Mouse (Mus musculus): ENCODE results near the gene Gm11032.
"Not testable (repeated sequence)": the region's sequence is repeated elsewhere in the genome, so short reads cannot be mapped to it uniquely, and the experiment has no call there.

Gm11032 gene

GRCm38 (mm10) chr11:4625931-4626330 lies 6.1 kb downstream of the Gm11032 start:
- DNase-seq (ENCODE audit: low spot score), result no peak

- no peak for DNase-seq (ENCODE audit: low spot score)
Measured at GRCm38 (mm10) chr11:4627636-4628035, 7.8 kb downstream of the Gm11032 start.

- DNase-seq (ENCODE audit: low spot score), result no peak
Measured at GRCm38 (mm10) chr11:4629861-4630280, 10.0 kb downstream of the Gm11032 start.

GRCm38 (mm10) chr11:4633420-4633819 lies 13.6 kb downstream of the Gm11032 start:
- no peak for DNase-seq (ENCODE audit: low spot score)

- DNase-seq (ENCODE audit: low spot score), result no peak
Measured at GRCm38 (mm10) chr11:4634395-4634794, 14.5 kb downstream of the Gm11032 start.

- DNase-seq (ENCODE audit: low spot score), result no peak
Measured at GRCm38 (mm10) chr11:4636782-4637342, 17.0 kb downstream of the Gm11032 start.

GRCm38 (mm10) chr11:4637534-4638234 lies 17.8 kb downstream of the Gm11032 start, which contains the start of gene Ascc2:
Gene Ascc2 (plus strand): TSS chr11:4637747.
- DNase-seq (ENCODE audit: low spot score), result peak; percentile 77

- no peak for DNase-seq (ENCODE audit: low spot score)
Measured at GRCm38 (mm10) chr11:4638261-4638660, 18.4 kb downstream of the Gm11032 start.

- no peak for DNase-seq (ENCODE audit: low spot score)
Measured at GRCm38 (mm10) chr11:4641185-4641584, 21.3 kb downstream of the Gm11032 start.

GRCm38 (mm10) chr11:4643722-4644121 lies 23.9 kb downstream of the Gm11032 start:
- DNase-seq (ENCODE audit: low spot score), result no peak

GRCm38 (mm10) chr11:4645180-4645579 lies 25.3 kb downstream of the Gm11032 start:
- DNase-seq (ENCODE audit: low spot score), result not testable (repeated sequence)

- no peak for DNase-seq (ENCODE audit: low spot score)
Measured at GRCm38 (mm10) chr11:4646409-4646808, 26.5 kb downstream of the Gm11032 start.

GRCm38 (mm10) chr11:4659818-4660217 lies 40.0 kb downstream of the Gm11032 start:
- DNase-seq (ENCODE audit: low spot score), result no peak

- no peak for DNase-seq (ENCODE audit: low spot score)
Measured at GRCm38 (mm10) chr11:4660309-4661025, 40.6 kb downstream of the Gm11032 start.

- no peak for DNase-seq (ENCODE audit: low spot score)
Measured at GRCm38 (mm10) chr11:4661324-4661723, 41.5 kb downstream of the Gm11032 start.

- DNase-seq (ENCODE audit: low spot score), result no peak
Measured at GRCm38 (mm10) chr11:4661871-4662495, 42.1 kb downstream of the Gm11032 start.

GRCm38 (mm10) chr11:4662496-4662878 lies 42.6 kb downstream of the Gm11032 start:
- no peak for DNase-seq (ENCODE audit: low spot score)
